15 mouse cellular contexts compared by ENCODE assay signal in genomic region chr17:62690256-62690655, GRCm38 (mm10).
DNase-seq lines count a peak whose midpoint lies in the region; ATAC-seq lines count a peak whose summit lies in the region.
"Had no signal": no experiment of that assay in that cellular context is flagged by ENCODE, and none has a peak within 500 bp of the region (broad histone marks: within the 10 kb centered on the region; RNA-seq: fewer than 3 reads in every experiment).

No protein-coding gene starts in this region.

- H3K27me3 ChIP-seq in midbrain, embryonic 11.5 days (ENCODE audit: control insufficient read depth, insufficient read depth, low read length) = no peaks in the 10 kb centered on the region
- H3K27me3 ChIP-seq in midbrain, embryonic 15.5 days (replicated peaks) = no peaks in the 10 kb centered on the region
- H3K27me3 ChIP-seq in intestine, embryonic 14.5 days (replicated peaks; ENCODE audit: control insufficient read depth, insufficient read depth, low read length) = no peaks in the 10 kb centered on the region

- no peak overlapping the region for H3K4me2 ChIP-seq in midbrain, embryonic 11.5 days
- no peak overlapping the region for H3K4me2 ChIP-seq in midbrain, embryonic 15.5 days
- no peak overlapping the region for H3K4me2 ChIP-seq in intestine, embryonic 14.5 days (ENCODE audit: low read length)

- H3K4me1 ChIP-seq in midbrain, embryonic 11.5 days (ENCODE audit: control insufficient read depth, insufficient read depth, low read length) = peaks cover 17% of the 10 kb centered on the region
- H3K4me1 ChIP-seq in midbrain, embryonic 15.5 days = peaks cover 18% of the 10 kb centered on the region
- H3K4me1 ChIP-seq in intestine, embryonic 14.5 days (replicated peaks; ENCODE audit: control insufficient read depth, insufficient read depth, low read length) = 0 out of 2 replicates have a peak, but pooled peaks cover 12% of the 10 kb centered on the region

- H3K9ac ChIP-seq in midbrain, embryonic 11.5 days (ENCODE audit: low read length) = no peak overlapping the region
- H3K9ac ChIP-seq in midbrain, embryonic 15.5 days = no peak overlapping the region
- no peak overlapping the region for H3K9ac ChIP-seq in intestine, embryonic 14.5 days (ENCODE audit: low read length)
- H3K9ac ChIP-seq: liver, embryonic 14.5 days had no signal

- H3K9me3 ChIP-seq in midbrain, embryonic 11.5 days (ENCODE audit: control insufficient read depth, low read length) = no peaks in the 10 kb centered on the region
- H3K9me3 ChIP-seq in midbrain, embryonic 15.5 days = no peaks in the 10 kb centered on the region
- H3K9me3 ChIP-seq in intestine, embryonic 14.5 days (ENCODE audit: control insufficient read depth, low read length) = no peaks in the 10 kb centered on the region

- 59% methylated on average over 8 of the region's 8 CpGs for WGBS in midbrain, embryonic 11.5 days
- 54% methylated on average over 8 of the region's 8 CpGs for WGBS in midbrain, embryonic 15.5 days
- WGBS in intestine, embryonic 14.5 days = 33% methylated on average over 8 of the region's 8 CpGs

- no peak overlapping the region for H3K27ac ChIP-seq in midbrain, embryonic 11.5 days (ENCODE audit: low read depth, low read length)
- H3K27ac ChIP-seq in midbrain, embryonic 15.5 days = no peak overlapping the region
- no peak overlapping the region for H3K27ac ChIP-seq in intestine, embryonic 14.5 days (ENCODE audit: low read depth)
- H3K27ac ChIP-seq: liver, embryonic 14.5 days had no signal

- H3K36me3 ChIP-seq in midbrain, embryonic 11.5 days (ENCODE audit: control insufficient read depth, insufficient read depth, low read length) = no peaks in the 10 kb centered on the region
- no peaks in the 10 kb centered on the region for H3K36me3 ChIP-seq in midbrain, embryonic 15.5 days (replicated peaks)
- no peaks in the 10 kb centered on the region for H3K36me3 ChIP-seq in intestine, embryonic 14.5 days (ENCODE audit: control insufficient read depth, insufficient read depth, low read length)

- peak; percentile 18 for DNase-seq in kidney, adult 9 months
- no peak for DNase-seq in kidney, postnatal 25 days
- DNase-seq in midbrain, embryonic 11.5 days (ENCODE audit: low spot score, missing footprints) = no peak
- no peak for DNase-seq in intestine, embryonic 14.5 days (ENCODE audit: low spot score)
- peak; percentile 47 for DNase-seq in lung, postnatal 36 days
- DNase-seq in layer of hippocampus, postnatal 14 days (ENCODE audit: low spot score in 2 of 2) = no peak
- DNase-seq in embryo, embryonic 9.5 days (ENCODE audit: extremely low spot score) = no peak
- DNase-seq: adrenal gland, postnatal 36 days; cerebellum, adult 11 months; heart, postnatal 10 days; thymus, postnatal 25 days had no signal

- no peak overlapping the region for H3K4me3 ChIP-seq in midbrain, embryonic 11.5 days (ENCODE audit: low read depth, low read length)
- H3K4me3 ChIP-seq in midbrain, embryonic 15.5 days = no peak overlapping the region
- no peak overlapping the region for H3K4me3 ChIP-seq in intestine, embryonic 14.5 days (ENCODE audit: low read depth, low read length)

- ATAC-seq in midbrain, embryonic 11.5 days (ENCODE audit: low FRiP score) = 0 out of 2 replicates have a peak, but pooled peaks have one; percentile 26
- ATAC-seq in midbrain, embryonic 15.5 days (replicated peaks) = no peak
- peak; percentile 54; the same call in 1 of the 2 replicates for ATAC-seq in intestine, embryonic 14.5 days (replicated peaks; ENCODE audit: low FRiP score, low TSS enrichment, low read depth)
- ATAC-seq: activated CD4-positive, CD25-positive, alpha-beta regulatory T cell, adult 4 months; CD4-positive, CD25-positive, alpha-beta regulatory T cell, adult 4 months had no signal

Comparison
In these comparisons a context has a peak if more than half of its experiments do, and no peak if none do; other contexts are left out.
1. DNase-seq: peak in kidney, adult 9 months (single experiment) and lung, postnatal 36 days (single experiment); none in kidney, postnatal 25 days (0 of 2), midbrain, embryonic 11.5 days (single experiment), intestine, embryonic 14.5 days (single experiment), layer of hippocampus, postnatal 14 days (0 of 2) and embryo, embryonic 9.5 days (single experiment).